Mouse (Mus musculus) stomach, postnatal 0 days (tissue): ENCODE results near the gene Hspb9.

Experiments used
- CTCF ChIP-seq: IDR thresholded peaks from 2 replicates; pipeline ENCODE4 v1.5.1; 2016; ENCODE audit warnings: antibody characterized with exemption, low read depth, mild to moderate bottlenecking, moderate library complexity
- EP300 ChIP-seq: optimal IDR thresholded peaks from 2 replicates; pipeline ENCODE3; 2016; ENCODE audit warnings: antibody characterized with exemption

- peak; percentile 77 for TF ChIP-seq CTCF
- TF ChIP-seq EP300, result no peak
These were observed 31.4 kb downstream of the Hspb9 start for GRCm38 (mm10) chr11:100745085-100745484.
